Mouse (Mus musculus) thymus, postnatal 0 days (tissue): ENCODE data around the gene Gm44973. TPM values are rescaled to one million over a fixed set of nuclear protein-coding genes. Genes with fewer than 3 reads are reported as not detected.
"Not testable (repeated sequence)": the region's sequence is repeated elsewhere in the genome, so short reads cannot be mapped to it uniquely, and the experiment has no call there.

Experiments
- DNase-seq: peaks from one replicate; pipeline ENCODE4 v3.0.0-alpha.2; 2015; ENCODE audit warnings: low spot score
- polyA plus RNA-seq: library from polyadenylated mRNA; unstranded; fragments of >200 nt; fragmentation: Nextera tagmentation; extraction: Ambion mirVana; gene quantifications from 2 replicates; pipeline ENCODE4 v1.2.1, GENCODE M21; 2015

Gene Gm44973
- polyA plus RNA-seq, 1 experiment from 2014 or later = 5.4 TPM

DNA sequence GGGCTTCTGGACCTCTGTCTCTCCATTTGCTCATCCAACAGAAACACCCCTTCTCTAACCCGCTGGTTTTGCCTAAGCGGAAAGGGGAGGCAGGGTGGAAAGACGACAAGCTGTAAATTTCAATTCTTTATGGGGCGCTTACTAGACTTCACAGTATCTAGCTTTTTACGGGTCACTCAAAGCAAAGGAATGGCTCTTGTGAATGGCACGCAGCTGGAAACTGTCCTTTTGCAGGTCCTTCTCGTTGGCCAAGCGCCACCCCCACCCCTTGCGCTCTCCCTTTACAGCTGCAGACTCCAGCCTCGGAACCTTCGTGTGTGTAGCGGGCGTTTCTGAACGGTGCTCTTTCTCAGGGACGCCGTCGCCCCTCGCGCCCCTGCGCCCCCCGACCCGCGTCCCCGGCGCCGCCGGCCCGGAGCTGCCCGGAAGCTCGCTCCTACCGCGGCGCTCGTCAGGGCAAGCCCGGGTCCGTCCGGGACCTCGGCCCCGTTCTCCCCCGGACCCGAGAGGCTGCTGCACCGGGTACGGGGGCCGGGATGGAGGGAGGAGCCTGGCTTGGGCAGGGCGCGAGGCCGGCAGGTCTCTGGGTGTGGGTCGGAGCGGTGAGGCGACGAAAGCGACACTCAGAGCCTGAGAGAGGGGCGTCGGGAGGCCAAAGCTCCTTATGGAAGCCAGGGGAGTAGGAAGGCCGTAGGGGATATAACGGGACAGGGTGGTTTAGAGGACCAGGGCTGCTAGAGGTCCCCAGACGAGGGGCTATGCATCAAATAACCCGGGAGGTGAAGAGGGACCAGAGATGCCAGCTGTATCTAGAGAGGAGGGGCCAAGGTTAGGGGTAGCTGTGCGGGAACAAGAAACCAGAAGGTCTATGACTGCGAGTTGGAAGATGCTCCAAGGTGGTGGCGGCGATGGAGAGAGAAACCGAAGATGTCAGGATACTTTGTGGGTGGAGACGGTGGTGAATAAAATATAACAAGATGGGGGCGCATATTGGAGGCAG lies 36.2 kb downstream of the Gm44973 start, which contains the start of gene Zfp580:
Gene Zfp580 (plus strand): TSS at position 346 of the 1,000 bp plus-strand sequence.
- peak; percentile 64 for DNase-seq

DNA sequence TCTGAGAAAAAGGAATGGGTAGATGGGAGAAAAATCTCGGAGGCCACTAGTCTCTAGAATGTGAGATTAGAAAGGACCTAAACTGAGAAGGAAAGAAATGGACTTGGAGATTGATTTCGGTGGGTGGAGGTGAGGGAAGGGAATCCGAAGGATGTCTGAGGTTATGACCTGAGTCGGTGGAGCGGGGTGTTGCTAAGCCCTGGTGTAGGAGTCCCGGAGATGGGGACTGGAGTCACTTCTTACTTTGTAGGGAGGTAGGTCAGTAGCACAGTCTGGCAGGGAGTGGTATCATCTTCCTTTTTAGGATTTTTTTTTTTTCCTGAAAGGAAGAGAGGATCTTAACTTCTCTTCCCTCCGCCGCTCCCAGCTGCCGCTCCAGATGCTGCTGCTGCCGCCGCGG lies 37.1 kb downstream of the Gm44973 start:
- DNase-seq = no peak

DNA sequence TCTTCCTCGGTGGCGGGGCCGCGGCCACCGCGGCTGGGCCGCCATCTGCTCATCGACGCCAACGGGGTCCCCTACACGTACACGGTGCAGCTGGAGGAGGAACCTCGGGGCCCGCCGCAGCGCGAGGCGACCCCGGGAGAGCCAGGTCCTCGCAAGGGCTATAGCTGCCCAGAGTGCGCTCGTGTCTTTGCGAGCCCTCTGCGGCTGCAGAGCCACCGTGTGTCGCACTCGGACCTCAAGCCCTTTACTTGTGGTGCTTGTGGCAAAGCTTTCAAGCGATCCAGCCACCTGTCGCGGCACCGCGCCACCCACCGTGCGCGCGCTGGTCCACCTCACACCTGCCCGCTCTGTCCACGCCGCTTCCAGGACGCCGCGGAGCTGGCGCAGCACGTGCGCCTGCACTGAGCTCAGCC lies 37.6 kb downstream of the Gm44973 start:
- no peak for DNase-seq

DNA sequence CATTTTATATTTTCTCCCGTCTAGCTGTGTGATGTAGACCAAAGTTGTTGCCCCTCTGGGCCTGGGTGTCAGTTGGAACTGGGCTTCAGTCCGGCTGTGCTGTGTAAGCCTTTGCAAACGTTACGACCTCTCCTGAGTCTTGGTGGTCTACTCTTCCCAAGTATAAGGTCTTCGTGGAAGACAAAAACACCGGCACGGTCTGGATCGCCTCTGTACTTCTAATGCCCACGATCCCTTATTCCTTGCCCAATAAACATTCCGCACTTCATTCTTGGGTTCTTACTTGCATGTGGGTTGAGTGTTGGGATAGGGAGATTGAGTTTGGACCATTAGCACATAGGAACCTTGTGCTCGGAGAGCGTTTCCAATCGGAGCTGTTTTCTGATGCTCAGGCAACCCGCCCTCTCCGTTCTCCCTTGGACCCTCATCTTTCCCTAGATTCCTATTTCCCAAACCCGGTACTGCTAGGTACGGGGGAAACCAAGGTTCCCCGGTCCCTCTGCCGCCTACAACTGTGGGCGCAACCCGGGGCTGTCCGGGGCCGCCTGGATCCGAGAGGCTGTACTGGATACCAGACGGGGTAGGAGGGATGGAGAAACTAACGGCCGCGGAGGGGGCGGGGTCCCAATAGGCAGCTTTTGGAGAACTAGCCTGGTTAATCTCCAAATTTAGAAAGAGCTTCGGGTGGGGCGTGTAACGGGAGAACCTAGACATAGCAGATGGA lies 38.3 kb downstream of the Gm44973 start:
- DNase-seq = no peak

DNA sequence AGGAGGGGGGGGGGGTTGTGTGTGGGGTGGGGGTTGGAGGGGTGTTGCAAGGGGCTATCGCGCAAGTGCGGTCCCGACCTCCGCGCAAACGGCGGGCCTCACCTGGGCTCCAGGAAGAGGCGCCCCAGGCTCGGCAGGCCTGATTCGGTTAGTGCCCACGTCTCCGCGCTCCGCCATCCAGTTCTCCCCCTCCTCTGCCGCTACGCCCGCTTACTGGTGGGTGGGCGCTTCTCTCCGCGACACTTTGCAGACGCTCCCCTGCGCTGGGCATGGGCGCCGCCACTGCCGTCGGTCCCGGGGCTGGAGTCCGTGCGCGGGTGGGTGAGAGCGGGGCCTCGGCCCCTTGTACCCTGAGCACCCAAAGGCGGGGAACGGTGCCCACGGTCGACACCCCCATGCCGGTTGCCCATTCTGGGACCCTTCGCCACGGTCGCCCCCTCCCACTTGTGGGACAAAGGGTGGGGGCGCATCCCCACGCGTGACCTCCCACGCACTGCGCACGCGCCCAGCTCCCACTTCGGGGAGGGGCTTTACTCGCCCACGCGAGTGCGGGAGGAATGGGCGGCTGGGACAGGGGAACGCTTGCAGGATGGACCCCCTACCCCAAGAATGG lies 41.5 kb downstream of the Gm44973 start:
- no peak for DNase-seq

DNA sequence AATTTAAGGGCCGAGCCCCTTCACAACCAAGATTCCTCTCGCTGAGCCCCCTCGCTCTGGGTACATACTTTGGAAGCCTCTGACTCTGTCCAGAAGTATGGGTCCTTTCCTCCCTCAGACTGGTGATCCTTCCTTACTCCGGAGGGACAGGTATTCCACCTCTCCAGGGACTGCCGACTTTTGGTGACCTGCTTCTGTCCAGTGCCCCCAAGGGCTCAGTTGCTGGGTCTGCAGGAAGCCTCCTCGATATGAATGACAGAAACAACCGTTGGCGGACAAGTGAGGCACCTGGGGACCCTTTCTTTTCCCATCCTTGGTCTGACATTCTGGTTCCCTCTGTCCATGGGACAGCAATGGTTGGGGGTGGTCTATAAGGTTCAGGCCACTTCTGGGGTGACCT lies 42.1 kb downstream of the Gm44973 start:
- no peak for DNase-seq

DNA sequence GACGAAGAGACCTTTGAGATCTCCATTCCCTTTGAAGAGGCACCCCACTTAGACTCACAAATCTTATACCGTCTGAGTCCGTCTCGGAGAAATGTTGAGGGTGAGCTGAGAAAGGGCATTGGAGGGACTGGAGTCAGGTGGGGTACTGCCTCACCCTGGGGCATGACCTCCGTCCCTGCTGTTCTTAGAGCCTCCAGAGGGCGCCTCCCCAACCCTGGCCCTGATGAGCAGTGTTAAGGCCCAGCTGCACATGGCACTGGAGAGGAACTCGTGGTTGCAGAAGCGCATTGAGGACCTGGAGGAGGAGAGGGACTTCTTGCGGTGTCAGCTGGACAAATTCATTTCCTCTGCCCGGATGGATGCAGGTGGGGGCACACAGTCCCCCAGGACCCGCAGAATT lies 42.5 kb downstream of the Gm44973 start:
- peak; percentile 54 for DNase-seq

DNA sequence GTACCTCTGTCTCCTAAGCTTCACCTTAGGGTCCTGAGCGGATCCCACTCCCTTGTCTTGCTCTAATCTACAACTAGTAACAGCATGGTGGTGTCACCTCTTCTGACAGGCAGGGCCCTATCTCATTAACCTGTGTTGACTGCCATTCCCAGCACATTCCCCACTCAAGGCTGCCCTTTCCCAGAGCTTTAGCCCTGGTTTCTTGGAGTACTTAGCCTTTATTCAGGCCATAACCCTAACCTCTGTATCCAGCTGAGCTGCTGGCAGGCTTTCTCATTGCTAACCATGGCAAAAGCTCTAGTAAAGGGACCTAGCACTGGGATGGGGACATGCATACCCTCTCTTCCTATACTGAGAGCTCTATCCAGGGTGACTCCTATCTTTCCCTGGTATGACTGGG lies 43.3 kb downstream of the Gm44973 start:
- DNase-seq = no peak

DNA sequence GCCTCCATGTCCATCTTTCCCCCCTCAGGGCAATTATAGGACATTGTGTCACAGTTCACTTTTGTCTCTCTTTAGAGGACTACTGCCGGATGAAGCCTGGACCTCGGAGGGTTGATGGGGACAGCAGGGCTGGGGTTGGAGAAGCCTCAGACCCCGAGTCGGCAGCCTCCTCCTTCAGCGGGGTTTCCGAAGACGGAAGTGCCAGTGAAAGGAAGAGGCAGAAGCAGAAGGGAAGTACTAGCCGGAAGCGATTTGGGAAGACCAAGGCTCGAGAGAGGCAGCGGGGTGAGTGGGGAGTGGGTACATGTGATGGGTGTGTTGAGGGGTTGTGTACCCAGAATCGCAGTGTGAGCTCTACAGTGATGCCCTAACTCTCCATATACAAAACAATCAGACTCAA lies 44.1 kb downstream of the Gm44973 start:
- no peak for DNase-seq

DNA sequence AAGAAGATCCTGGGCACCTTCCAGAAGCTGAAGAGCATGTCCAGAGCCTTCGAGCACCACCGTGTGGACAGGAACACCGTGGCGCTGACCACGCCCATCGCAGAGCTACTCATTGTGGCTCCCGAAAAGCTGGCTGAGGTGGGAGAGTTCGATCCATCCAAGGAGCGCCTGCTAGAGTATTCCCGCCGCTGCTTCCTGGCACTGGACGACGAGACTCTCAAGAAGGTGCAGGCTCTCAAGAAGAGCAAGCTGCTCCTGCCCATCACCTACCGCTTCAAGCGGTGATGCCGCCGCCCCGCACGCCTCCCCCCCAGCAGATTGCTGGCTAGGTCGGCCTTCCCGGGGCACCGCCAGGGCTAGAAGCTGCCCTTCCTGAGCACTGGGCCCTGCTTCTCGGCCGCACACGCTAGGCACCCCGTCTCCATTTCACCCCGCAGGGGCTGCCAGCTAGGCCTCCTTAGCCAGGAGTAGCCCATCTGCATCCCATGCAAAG lies 45.0 kb downstream of the Gm44973 start:
- peak; percentile 60 for DNase-seq

DNA sequence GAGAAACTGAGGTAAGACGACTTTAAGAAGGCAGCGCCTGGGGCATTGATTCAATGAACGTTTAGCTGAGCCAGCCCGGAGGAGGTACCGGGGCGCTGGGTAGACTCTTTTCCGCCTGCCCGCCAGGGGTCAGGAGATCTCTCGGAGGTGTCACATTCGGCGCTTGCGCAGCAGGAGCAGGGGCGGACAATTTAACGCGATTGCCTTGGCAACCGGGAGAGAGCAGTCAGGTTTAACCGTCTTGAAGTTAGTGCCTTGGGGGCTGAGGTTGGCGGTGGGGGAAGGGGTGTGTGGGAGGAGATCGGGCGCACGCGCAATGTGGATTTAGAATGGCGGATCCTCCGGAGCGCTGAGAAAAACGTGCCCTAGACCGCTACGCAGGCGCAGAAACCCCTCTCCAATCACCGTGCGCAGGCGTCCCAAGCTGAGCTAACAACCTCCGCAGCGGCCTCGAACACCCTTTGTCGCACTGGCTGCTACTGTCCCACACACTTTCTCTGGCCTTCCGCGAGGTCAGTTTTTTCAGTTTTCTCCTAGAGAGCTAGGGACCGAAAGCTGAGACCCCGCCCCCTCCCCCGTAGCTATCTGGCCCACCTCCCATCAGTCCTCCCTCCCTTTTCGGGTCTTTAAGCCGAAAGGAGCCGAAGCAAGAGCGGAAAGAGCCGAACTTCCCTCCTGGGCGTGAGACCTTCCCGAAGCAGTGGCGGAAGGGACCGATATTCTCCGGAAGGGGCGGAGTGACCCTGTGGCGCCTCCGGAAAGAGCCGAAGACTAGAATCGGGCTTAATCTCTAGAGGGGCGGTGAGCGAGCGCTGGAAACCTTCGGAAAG lies 45.9 kb downstream of the Gm44973 start:
- DNase-seq = peak; percentile 99

DNA sequence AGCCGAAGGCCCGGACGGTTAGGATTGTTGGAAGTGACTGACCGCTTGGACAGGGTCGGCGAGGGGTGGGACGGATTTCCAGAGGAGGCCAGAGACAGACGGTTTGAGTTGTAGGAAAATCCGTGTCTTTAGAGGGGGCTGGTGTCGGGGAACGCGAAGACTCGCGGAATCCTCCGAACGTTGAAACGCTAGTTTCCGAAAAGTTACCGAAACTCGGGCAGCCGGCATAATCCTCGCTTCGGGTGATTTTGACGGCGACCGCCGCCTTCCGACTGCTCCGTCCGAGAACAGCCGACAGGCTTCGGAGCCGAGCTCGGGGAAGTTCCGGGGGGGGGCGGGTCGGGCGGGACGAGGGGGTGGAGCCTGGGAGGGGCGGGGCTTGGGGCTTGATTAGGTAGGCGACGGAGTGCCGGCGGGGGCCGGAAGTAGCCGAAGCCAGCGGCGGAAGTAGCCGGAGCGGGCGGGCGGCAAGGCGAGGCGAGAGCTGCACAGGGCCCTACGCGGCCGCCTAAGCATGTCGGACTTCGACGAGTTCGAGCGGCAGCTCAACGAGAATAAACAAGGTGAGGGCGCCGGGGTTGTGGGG lies 46.6 kb downstream of the Gm44973 start, which contains the start of gene U2af2:
Gene U2af2 (plus strand): TSS at position 370 of the 586 bp plus-strand sequence.
- peak; percentile 94 for DNase-seq

DNA sequence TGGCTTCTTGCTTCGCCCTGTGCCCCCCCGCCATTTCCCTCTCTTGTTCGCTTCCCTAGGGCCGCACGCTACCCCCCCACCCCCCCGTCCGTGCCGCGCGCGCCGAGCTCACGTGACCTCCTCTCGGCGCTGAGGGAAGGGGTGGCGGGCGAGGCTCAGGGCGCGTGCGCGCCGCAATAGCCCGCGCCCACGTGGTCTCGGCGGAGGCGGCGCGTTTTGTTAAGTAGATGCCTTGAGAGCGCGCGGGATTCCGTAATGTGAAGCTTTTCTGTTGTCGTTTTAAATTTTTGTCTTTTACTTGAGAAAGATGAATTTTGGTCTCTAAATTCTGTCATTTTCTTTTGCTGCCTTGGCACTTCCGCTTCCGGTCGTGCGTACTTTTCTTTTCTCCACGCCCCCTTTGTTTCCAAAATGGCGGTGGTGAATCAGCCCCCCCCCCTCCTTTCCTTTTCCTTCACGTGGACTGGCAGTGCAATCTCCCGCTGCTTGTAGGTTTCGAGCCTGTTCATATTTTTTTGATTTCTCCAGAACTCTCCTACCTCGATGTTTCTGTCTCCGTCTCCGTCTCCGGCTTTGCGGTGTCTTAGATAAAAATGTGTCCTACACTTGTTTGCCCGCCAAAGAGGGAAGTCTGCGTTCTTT lies 47.2 kb downstream of the Gm44973 start:
- DNase-seq = peak; percentile 89

DNA sequence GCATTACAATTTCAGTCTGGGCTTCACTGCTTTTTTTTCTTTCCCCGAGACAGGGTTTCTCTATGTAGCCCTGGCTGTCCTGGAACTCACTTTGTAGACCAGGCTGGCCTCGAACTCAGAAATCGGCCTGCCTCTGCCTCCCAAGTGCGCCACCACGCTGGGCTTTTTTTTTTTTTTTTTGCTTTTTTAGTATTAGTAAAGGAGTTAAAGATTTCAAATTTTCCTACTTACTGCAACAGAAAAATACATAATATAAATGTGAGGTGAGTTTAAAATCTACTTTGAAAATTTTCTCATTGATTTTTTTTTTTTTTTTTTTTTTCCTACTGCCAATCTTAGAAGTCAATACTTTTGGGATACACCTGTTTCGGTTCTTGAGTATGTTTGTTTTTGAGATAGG lies 49.6 kb downstream of the Gm44973 start:
- DNase-seq = no peak

DNA sequence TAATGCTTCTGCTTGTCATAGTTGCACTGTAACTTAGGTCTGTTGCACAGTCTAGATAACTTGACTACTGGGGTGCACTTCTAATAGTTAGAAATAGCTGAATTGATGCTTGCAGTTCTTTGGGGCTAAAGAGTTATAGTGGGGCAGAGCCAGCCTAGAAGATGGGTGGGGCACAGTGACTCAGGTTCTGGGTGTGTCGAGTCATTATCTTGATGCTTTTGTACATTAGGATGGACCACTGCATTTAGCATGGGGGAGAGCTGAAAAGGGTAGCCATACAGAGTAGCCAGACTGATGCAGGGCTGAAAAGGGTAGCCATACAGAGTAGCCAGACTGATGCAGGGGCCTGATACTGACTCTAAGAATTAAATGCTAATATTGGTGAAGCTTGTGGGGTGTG lies 58.3 kb downstream of the Gm44973 start:
- no peak for DNase-seq

DNA sequence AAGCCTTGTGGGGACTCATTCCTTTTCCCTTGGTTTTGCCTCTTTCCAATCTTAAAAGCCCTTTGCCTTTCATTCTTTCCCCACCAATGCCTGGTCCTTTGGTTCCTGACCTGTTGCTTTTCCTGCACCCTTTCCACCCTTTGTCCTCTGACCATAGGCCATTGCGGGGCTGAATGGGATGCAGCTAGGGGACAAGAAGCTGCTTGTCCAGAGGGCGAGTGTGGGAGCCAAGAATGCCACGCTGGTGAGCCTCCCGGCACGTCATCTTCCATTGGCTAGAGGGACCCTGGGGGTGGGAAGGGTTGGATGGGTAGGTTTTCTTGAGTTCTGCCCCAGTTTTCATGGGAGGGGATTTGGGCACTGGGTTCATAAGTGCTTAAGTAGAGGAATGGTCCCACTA lies 59.7 kb downstream of the Gm44973 start:
- no peak for DNase-seq

DNA sequence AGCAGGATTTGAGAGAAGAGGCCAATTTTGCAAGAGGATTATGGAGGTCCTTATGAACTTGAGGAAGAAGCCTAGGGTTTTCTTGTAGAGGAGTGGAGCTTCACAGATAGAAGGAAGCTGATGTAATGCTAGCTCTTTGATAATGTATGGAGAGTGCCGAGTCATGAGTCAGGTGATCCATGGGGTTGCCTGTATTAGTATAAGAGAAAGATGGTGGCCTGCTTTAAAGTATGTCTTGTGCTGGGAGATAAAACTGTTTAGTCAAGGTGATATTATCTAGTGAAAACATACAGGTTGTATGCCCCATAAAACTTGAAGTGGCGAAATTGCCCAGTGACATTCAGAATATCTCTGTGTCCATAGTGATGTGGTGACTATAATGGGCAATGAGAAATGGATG lies 61.6 kb downstream of the Gm44973 start:
- no peak for DNase-seq

DNA sequence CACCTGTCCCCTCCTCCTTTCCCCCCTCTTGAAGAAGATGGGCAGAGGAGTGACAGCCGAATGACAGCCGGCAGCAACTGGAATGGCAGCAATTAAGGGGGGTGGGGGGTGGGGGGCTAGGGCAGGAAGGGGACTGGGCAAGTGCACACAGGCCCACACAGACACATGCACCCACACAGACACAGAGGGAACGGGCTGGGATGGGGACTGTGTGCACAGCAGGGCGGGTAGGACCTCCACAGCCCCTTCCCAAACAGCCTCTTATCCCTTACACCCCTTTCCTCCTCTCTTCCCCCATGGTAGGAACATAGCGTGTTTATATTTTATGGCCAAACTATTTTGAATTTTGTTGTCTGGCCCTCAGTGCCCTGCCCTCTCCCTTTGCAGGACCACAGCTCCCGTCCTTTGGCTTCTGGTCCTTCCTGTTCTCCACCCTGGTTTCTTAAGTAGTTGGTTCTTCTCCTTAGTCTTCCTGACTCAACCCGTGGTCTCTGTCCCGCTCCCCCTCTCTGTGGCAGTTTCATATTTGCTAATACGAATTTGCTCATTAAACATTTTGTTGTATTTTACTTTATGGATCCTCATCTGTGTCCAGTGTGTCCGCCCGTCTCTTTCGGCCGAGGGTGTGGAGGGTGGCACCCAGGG lies 64.2 kb downstream of the Gm44973 start:
- not testable (repeated sequence) for DNase-seq
